Mouse (Mus musculus) 3134 (cell line): ENCODE measurements around the gene Rab27a.
"Not testable (repeated sequence)": the region's sequence is repeated elsewhere in the genome, so short reads cannot be mapped to it uniquely, and the experiment has no call there.

Experiments
- DNase-seq: peaks from one replicate; pipeline ENCODE4 v3.0.0-alpha.2; 2011; ENCODE audit warnings: low spot score; ENCODE audit not compliant: insufficient read length; ENCODE audit errors: extremely low read depth

The Rab27a gene

GRCm38 (mm10) chr9:73045204-73045603 is 550 bp downstream of the Rab27a start:
- no peak for DNase-seq

GRCm38 (mm10) chr9:73045711-73046110 is 1.1 kb downstream of the Rab27a start:
- no peak for DNase-seq

- DNase-seq, result no peak
Measured at GRCm38 (mm10) chr9:73047906-73048305, 3.3 kb downstream of the Rab27a start.

- no peak for DNase-seq
Measured at GRCm38 (mm10) chr9:73048927-73049326, 4.3 kb downstream of the Rab27a start.

- DNase-seq, result no peak
Measured at GRCm38 (mm10) chr9:73049833-73050232, 5.2 kb downstream of the Rab27a start.

GRCm38 (mm10) chr9:73050606-73051005 is 6.0 kb downstream of the Rab27a start:
- no peak for DNase-seq

GRCm38 (mm10) chr9:73055441-73055911 is 10.8 kb downstream of the Rab27a start:
- no peak for DNase-seq

GRCm38 (mm10) chr9:73059224-73059623 is 14.6 kb downstream of the Rab27a start:
- DNase-seq, result no peak

GRCm38 (mm10) chr9:73063621-73064290 is 19.1 kb downstream of the Rab27a start:
- DNase-seq, result no peak

- DNase-seq, result no peak
Measured at GRCm38 (mm10) chr9:73067086-73067485, 22.4 kb downstream of the Rab27a start.

GRCm38 (mm10) chr9:73068230-73068679 is 23.6 kb downstream of the Rab27a start:
- DNase-seq, result no peak

- no peak for DNase-seq
Measured at GRCm38 (mm10) chr9:73068688-73069087, 24.0 kb downstream of the Rab27a start.

- DNase-seq, result no peak
Measured at GRCm38 (mm10) chr9:73070971-73071659, 26.5 kb downstream of the Rab27a start.

- no peak for DNase-seq
Measured at GRCm38 (mm10) chr9:73072426-73072825, 27.8 kb downstream of the Rab27a start.

GRCm38 (mm10) chr9:73073169-73073568 is 28.5 kb downstream of the Rab27a start:
- no peak for DNase-seq

GRCm38 (mm10) chr9:73079349-73079748 is 34.7 kb downstream of the Rab27a start:
- DNase-seq, result not testable (repeated sequence)

GRCm38 (mm10) chr9:73079801-73080325 is 35.2 kb downstream of the Rab27a start:
- no peak for DNase-seq

- no peak for DNase-seq
Measured at GRCm38 (mm10) chr9:73082291-73083000, 37.8 kb downstream of the Rab27a start.

- DNase-seq, result no peak
Measured at GRCm38 (mm10) chr9:73083956-73084355, 39.3 kb downstream of the Rab27a start.

GRCm38 (mm10) chr9:73085845-73086244 is 41.2 kb downstream of the Rab27a start:
- DNase-seq, result no peak

GRCm38 (mm10) chr9:73087121-73087520 is 42.5 kb downstream of the Rab27a start:
- no peak for DNase-seq
